Mouse (Mus musculus): ENCODE results near the gene Rnf138rt1. TPM values are rescaled to one million over a fixed set of nuclear protein-coding genes. Genes with fewer than 3 reads are reported as not detected.

The Rnf138rt1 gene
- polyA plus RNA-seq (2012; rRNA removed) = 2.4 and 2.7 TPM in 2 replicates

DNA sequence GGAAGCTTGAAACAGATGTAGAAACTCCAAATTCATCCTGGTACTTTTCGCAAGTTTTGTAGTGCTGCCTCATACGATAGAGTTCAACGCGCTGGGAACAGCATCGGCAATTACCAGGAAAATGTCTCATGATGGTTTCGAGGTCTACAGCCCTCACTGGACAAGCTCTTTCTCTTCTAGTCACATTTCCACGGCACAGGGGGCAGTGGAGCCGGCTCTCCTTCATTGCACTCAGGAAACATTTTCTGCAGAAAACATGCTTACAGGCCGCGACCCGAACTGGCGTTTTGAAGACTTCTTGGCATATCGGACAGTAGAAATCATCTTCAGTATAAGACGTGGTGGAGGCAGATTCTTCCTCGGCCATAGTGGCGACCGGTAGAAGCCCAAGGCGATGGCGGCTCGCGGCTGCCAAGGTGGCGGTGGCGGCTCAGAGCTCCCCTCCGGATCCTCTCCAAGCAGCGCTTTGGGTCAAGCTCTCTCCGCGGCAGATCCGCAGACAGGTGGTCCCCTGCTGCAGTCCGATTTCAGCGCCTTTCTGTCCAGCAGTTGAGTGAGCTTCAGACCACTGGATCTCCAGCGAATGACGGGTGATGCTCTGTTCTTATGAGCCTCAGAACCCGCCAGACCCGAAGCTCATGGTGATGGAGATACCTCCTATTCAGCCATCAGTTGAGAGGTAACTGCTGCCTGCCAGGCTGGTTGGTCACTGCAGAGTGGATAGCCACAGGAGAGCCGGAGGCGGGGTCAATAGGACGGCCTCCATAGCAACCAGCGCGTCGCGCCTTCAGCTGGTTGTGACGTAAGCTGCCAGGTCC lies at the start of gene Rnf138rt1:
Gene Rnf138rt1 (minus strand): TSS at position 713 of the 818 bp plus-strand sequence.
- peak; percentile 69 for DNase-seq (ENCODE audit: low read depth)
- TF ChIP-seq CTCF (IDR thresholded peaks at IDR 0.05; ENCODE audit: borderline replicate concordance, extremely low read depth, insufficient read depth, insufficient read length) (no peak), POLR2A (IDR thresholded peaks at IDR 0.05; ENCODE audit: borderline replicate concordance, extremely low read depth, insufficient read depth, insufficient read length, poor library complexity, severe bottlenecking) (no peak)

GRCm38 (mm10) chrX:163807270-163807669 lies 46.1 kb upstream of the Rnf138rt1 start:
- peak; percentile 56 for DNase-seq (ENCODE audit: low read depth)
- TF ChIP-seq POLR2A (IDR thresholded peaks at IDR 0.05; ENCODE audit: borderline replicate concordance, extremely low read depth, insufficient read depth, insufficient read length, poor library complexity, severe bottlenecking) (no peak), CTCF (IDR thresholded peaks at IDR 0.05; ENCODE audit: borderline replicate concordance, extremely low read depth, insufficient read depth, insufficient read length) (no peak)

GRCm38 (mm10) chrX:163766290-163766689 lies 5.2 kb upstream of the Rnf138rt1 start:
- no peak for DNase-seq (ENCODE audit: low read depth)
- no peak for TF ChIP-seq CTCF (IDR thresholded peaks at IDR 0.05; ENCODE audit: borderline replicate concordance, extremely low read depth, insufficient read depth, insufficient read length)
- TF ChIP-seq POLR2A (IDR thresholded peaks at IDR 0.05; ENCODE audit: borderline replicate concordance, extremely low read depth, insufficient read depth, insufficient read length, poor library complexity, severe bottlenecking) = no peak

DNA sequence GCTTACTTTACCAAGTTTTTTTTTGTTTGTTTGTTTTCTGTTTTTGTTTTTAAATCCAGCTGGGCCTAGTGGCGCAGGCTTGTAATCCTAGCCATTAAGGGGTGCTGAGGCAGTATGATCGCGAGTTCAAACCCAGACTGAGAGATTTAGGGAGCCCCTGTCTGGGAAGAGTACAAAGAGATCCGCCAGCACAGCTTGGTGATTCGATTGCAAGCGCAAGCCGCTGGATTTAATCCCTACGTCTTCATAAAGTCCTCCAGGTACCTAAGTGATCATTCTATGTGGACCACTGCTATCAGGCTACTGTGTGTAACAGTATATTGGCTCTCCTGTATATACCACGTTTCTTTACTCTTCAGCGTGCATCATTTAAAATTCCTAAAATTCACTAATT lies 303 bp upstream of the Rnf138rt1 start:
- no peak for DNase-seq (ENCODE audit: low read depth)

DNA sequence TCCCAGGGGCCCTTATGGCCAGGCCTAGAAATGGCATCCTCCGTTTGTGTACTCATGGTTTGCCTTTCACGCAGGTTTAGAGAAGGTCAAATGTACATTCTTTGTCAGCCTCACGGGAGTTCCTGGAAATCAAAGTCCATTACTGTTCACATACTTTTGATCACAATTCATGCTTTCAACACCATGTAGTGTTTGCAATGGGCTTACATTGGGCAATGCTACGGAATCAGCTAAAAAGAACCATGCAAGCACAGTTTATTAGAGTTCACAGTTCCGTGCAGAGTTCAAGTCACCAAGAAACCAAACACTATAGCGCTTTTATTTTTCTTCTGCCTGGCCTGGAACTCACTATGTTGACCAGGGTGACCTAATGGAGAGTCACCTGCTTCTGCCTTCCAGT lies 15.1 kb downstream of the Rnf138rt1 start:
- no peak for DNase-seq (ENCODE audit: low read depth)
- TF ChIP-seq POLR2A (IDR thresholded peaks at IDR 0.05; ENCODE audit: borderline replicate concordance, extremely low read depth, insufficient read depth, insufficient read length, poor library complexity, severe bottlenecking) (no peak), CTCF (IDR thresholded peaks at IDR 0.05; ENCODE audit: borderline replicate concordance, extremely low read depth, insufficient read depth, insufficient read length) (no peak)

More for the DNA sequence above, 303 bp upstream of the Rnf138rt1 start:
- TF ChIP-seq CTCF (IDR thresholded peaks at IDR 0.05; ENCODE audit: borderline replicate concordance, extremely low read depth, insufficient read depth, insufficient read length) (no peak), POLR2A (IDR thresholded peaks at IDR 0.05; ENCODE audit: borderline replicate concordance, extremely low read depth, insufficient read depth, insufficient read length, poor library complexity, severe bottlenecking) (no peak)

GRCm38 (mm10) chrX:163743896-163744295 lies 17.2 kb downstream of the Rnf138rt1 start:
- TF ChIP-seq CTCF (IDR thresholded peaks at IDR 0.05; ENCODE audit: borderline replicate concordance, extremely low read depth, insufficient read depth, insufficient read length) = no peak
- TF ChIP-seq POLR2A (IDR thresholded peaks at IDR 0.05; ENCODE audit: borderline replicate concordance, extremely low read depth, insufficient read depth, insufficient read length, poor library complexity, severe bottlenecking) = no peak
- DNase-seq (ENCODE audit: low read depth) = no peak

DNA sequence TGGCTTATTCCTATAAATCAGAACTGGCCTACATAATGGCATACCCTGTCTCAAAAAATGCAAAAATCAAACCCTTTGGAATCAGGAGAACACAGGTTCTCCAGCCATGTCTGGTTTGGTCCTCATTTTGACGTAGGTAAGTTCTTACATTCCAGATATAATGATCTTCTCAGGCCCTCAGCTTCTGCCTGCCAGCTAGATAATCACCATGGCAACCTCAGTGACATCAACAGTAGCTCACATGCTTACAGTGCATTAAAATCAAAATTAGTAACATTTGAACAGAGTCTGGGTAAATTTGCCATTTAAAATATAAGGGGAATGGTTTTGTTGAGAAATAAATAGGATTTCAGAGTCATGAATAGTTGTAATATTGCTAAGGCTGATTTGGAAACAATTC lies 22.2 kb downstream of the Rnf138rt1 start:
- no peak for TF ChIP-seq POLR2A (IDR thresholded peaks at IDR 0.05; ENCODE audit: borderline replicate concordance, extremely low read depth, insufficient read depth, insufficient read length, poor library complexity, severe bottlenecking)
- TF ChIP-seq CTCF (IDR thresholded peaks at IDR 0.05; ENCODE audit: borderline replicate concordance, extremely low read depth, insufficient read depth, insufficient read length) = no peak
- DNase-seq (ENCODE audit: low read depth) = peak; percentile 56

DNA sequence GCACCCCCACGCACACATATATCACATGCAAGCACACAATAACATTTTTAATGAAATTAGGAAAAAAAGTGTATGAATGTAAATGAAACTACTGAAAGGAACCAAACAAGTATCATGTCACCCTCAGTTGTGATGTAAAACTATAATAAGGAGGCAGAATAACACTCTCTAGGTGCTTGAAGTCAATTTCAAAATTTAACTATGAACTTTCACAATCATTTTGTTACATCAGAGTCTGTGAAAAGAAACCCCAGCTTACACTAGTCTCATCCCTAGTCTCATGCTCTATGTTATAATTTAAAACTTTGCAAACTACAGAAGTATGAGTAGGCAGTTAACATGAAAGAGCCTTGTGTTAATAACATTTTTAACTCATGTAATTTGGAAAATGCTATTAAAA lies 27.0 kb downstream of the Rnf138rt1 start:
- TF ChIP-seq POLR2A (IDR thresholded peaks at IDR 0.05; ENCODE audit: borderline replicate concordance, extremely low read depth, insufficient read depth, insufficient read length, poor library complexity, severe bottlenecking) = no peak
- TF ChIP-seq CTCF (IDR thresholded peaks at IDR 0.05; ENCODE audit: borderline replicate concordance, extremely low read depth, insufficient read depth, insufficient read length) = no peak

GRCm38 (mm10) chrX:163723630-163724029 lies 37.5 kb downstream of the Rnf138rt1 start:
- peak; percentile 40 for DNase-seq (ENCODE audit: low read depth)
- TF ChIP-seq CTCF (IDR thresholded peaks at IDR 0.05; ENCODE audit: borderline replicate concordance, extremely low read depth, insufficient read depth, insufficient read length) = no peak
- TF ChIP-seq POLR2A (IDR thresholded peaks at IDR 0.05; ENCODE audit: borderline replicate concordance, extremely low read depth, insufficient read depth, insufficient read length, poor library complexity, severe bottlenecking) = no peak

More for the DNA sequence above, 27.0 kb downstream of the Rnf138rt1 start:
- DNase-seq (ENCODE audit: low read depth) = no peak

GRCm38 (mm10) chrX:163722785-163723577 lies 38.1 kb downstream of the Rnf138rt1 start:
- peak; percentile 70 for DNase-seq (ENCODE audit: low read depth)
- no peak for TF ChIP-seq CTCF (IDR thresholded peaks at IDR 0.05; ENCODE audit: borderline replicate concordance, extremely low read depth, insufficient read depth, insufficient read length)
- no peak for TF ChIP-seq POLR2A (IDR thresholded peaks at IDR 0.05; ENCODE audit: borderline replicate concordance, extremely low read depth, insufficient read depth, insufficient read length, poor library complexity, severe bottlenecking)

- TF ChIP-seq POLR2A (IDR thresholded peaks at IDR 0.05; ENCODE audit: borderline replicate concordance, extremely low read depth, insufficient read depth, insufficient read length, poor library complexity, severe bottlenecking) (no peak), CTCF (IDR thresholded peaks at IDR 0.05; ENCODE audit: borderline replicate concordance, extremely low read depth, insufficient read depth, insufficient read length) (no peak)
Observed at GRCm38 (mm10) chrX:163720597-163720996, 40.5 kb downstream of the Rnf138rt1 start.

More at GRCm38 (mm10) chrX:163720597-163720996, 40.5 kb downstream of the Rnf138rt1 start:
- DNase-seq (ENCODE audit: low read depth) = no peak

Other genes with a start within 250 kb of the Rnf138rt1 start
- gene Grpr, start 211.7 kb downstream of the Rnf138rt1 start, polyA plus RNA-seq (2012; rRNA removed) = 0.10 and 0.29 TPM in 2 replicates
- 39.7 and 47.6 TPM in 2 replicates for gene Ap1s2, start 147.7 kb upstream of the Rnf138rt1 start, polyA plus RNA-seq (2012; rRNA removed)
- gene Zrsr2, start 197.3 kb upstream of the Rnf138rt1 start, polyA plus RNA-seq (2012; rRNA removed) = 20.3 and 27.6 TPM in 2 replicates

Measured in brain, embryonic 14.5 days (tissue).